Mouse (Mus musculus): Measurements from ENCODE around the gene Rpl3l. TPM values are rescaled to one million over a fixed set of nuclear protein-coding genes. Genes with fewer than 3 reads are reported as not detected.

Gene Rpl3l
- not detected in 2 replicates for polyA plus RNA-seq (2015; fragmentation: Nextera tagmentation; extraction: Ambion mirVana)

GRCm38 (mm10) chr17:24727618-24728017 is at the start of gene Rpl3l:
Gene Rpl3l (plus strand): TSS chr17:24727820.
- peaks cover 1% of the 10 kb centered on the region; the same call in 1 of the 2 replicates for H3K36me3 ChIP-seq
- WGBS: 60% methylated on average over 2 of the region's 2 CpGs
- H3K9ac ChIP-seq: no peak within 1 kb of the TSS
- H3K4me1 ChIP-seq: peaks cover 10% of the 10 kb centered on the region
- H3K4me2 ChIP-seq: no peak within 1 kb of the TSS
- no peak for ATAC-seq (replicated peaks; ENCODE audit: low FRiP score)
- no peaks in the 10 kb centered on the region for H3K27me3 ChIP-seq
- H3K9me3 ChIP-seq (replicated peaks): no peaks in the 10 kb centered on the region
- no peak within 1 kb of the TSS for H3K4me3 ChIP-seq (replicated peaks)
- no peak within 1 kb of the TSS for H3K27ac ChIP-seq

- Histone ChIP-seq H3K27ac (no peak overlapping the region), H3K9me3 (replicated peaks) (no peaks in the 10 kb centered on the region), H3K27me3 (peaks cover 49% of the 10 kb centered on the region), H3K9ac (no peak overlapping the region), H3K4me2 (peak overlapping the region; percentile 42), H3K36me3 (peaks cover 13% of the 10 kb centered on the region), H3K4me1 (peaks cover 25% of the 10 kb centered on the region), H3K4me3 (replicated peaks) (peak overlapping the region; percentile 11)
- ATAC-seq (replicated peaks; ENCODE audit: low FRiP score): no peak; the same call in 1 of the 2 replicates
- WGBS: 30% methylated on average over 16 of the region's 16 CpGs
Observed at GRCm38 (mm10) chr17:24686514-24686913, 41.1 kb upstream of the Rpl3l start.

- H3K4me2 ChIP-seq: peak overlapping the region; percentile 63
- peak overlapping the region; percentile 21; the same call in 1 of the 2 replicates for H3K9ac ChIP-seq
- H3K27me3 ChIP-seq: peaks cover 51% of the 10 kb centered on the region
- under 1% methylated on average over 25 of the region's 25 CpGs for WGBS
- H3K4me1 ChIP-seq: peaks cover 25% of the 10 kb centered on the region
- ATAC-seq (replicated peaks; ENCODE audit: low FRiP score): peak; percentile 76
- H3K27ac ChIP-seq: no peak overlapping the region
- H3K36me3 ChIP-seq: peaks cover 9% of the 10 kb centered on the region
- peak overlapping the region; percentile 40 for H3K4me3 ChIP-seq (replicated peaks)
- H3K9me3 ChIP-seq (replicated peaks): no peaks in the 10 kb centered on the region
Observed at GRCm38 (mm10) chr17:24687146-24687595, 40.4 kb upstream of the Rpl3l start.

GRCm38 (mm10) chr17:24687599-24687998 is 40.0 kb upstream of the Rpl3l start:
- Histone ChIP-seq H3K4me1 (peaks cover 25% of the 10 kb centered on the region), H3K36me3 (peaks cover 9% of the 10 kb centered on the region), H3K27ac (no peak overlapping the region), H3K4me2 (peak overlapping the region; percentile 63), H3K27me3 (peaks cover 53% of the 10 kb centered on the region), H3K9ac (peak overlapping the region; percentile 21; the same call in 1 of the 2 replicates), H3K9me3 (replicated peaks) (no peaks in the 10 kb centered on the region), H3K4me3 (replicated peaks) (peak overlapping the region; percentile 40)
- no peak; the same call in 1 of the 2 replicates for ATAC-seq (replicated peaks; ENCODE audit: low FRiP score)
- 19% methylated on average over 23 of the region's 23 CpGs for WGBS

GRCm38 (mm10) chr17:24689251-24690081 is 38.2 kb upstream of the Rpl3l start, which contains the start of gene Syngr3:
Gene Syngr3 (minus strand): TSS chr17:24689955.
- Histone ChIP-seq H3K27me3 (peaks cover 53% of the 10 kb centered on the region), H3K4me3 (replicated peaks) (peak within 1 kb of the TSS; percentile 60), H3K36me3 (peaks cover 19% of the 10 kb centered on the region), H3K4me1 (peaks cover 30% of the 10 kb centered on the region), H3K4me2 (peak within 1 kb of the TSS; percentile 97), H3K9me3 (replicated peaks) (no peaks in the 10 kb centered on the region), H3K27ac (no peak within 1 kb of the TSS), H3K9ac (peak within 1 kb of the TSS; percentile 43)
- 1% methylated on average over 54 of the region's 55 CpGs for WGBS
- peak; percentile 37; the same call in 1 of the 2 replicates for ATAC-seq (replicated peaks; ENCODE audit: low FRiP score)

- H3K27ac ChIP-seq: no peak overlapping the region
- peaks cover 42% of the 10 kb centered on the region for H3K4me1 ChIP-seq
- H3K27me3 ChIP-seq: peaks cover 46% of the 10 kb centered on the region
- no peaks in the 10 kb centered on the region for H3K9me3 ChIP-seq (replicated peaks)
- H3K4me2 ChIP-seq: no peak overlapping the region
- ATAC-seq (replicated peaks; ENCODE audit: low FRiP score): no peak
- 88% methylated on average over 5 of the region's 5 CpGs for WGBS
- H3K36me3 ChIP-seq: peaks cover 19% of the 10 kb centered on the region
- no peak overlapping the region for H3K9ac ChIP-seq
- H3K4me3 ChIP-seq (replicated peaks): no peak overlapping the region
Observed at GRCm38 (mm10) chr17:24692385-24692784, 35.2 kb upstream of the Rpl3l start.

GRCm38 (mm10) chr17:24695326-24696010 is 32.2 kb upstream of the Rpl3l start:
- Histone ChIP-seq H3K27me3 (peaks cover 15% of the 10 kb centered on the region), H3K9ac (peak overlapping the region; percentile 86), H3K27ac (peak overlapping the region; percentile 91), H3K4me2 (peak overlapping the region; percentile 91), H3K36me3 (peaks cover 34% of the 10 kb centered on the region), H3K4me3 (replicated peaks) (peak overlapping the region; percentile 85), H3K9me3 (replicated peaks) (no peaks in the 10 kb centered on the region), H3K4me1 (peaks cover 39% of the 10 kb centered on the region)
- 4% methylated on average over 51 of the region's 51 CpGs for WGBS
- ATAC-seq (replicated peaks; ENCODE audit: low FRiP score): no peak; the same call in 1 of the 2 replicates

- peak within 1 kb of the TSS; percentile 91 for H3K27ac ChIP-seq
- H3K4me3 ChIP-seq (replicated peaks): peak within 1 kb of the TSS; percentile 85
- WGBS: under 1% methylated on average over 76 of the region's 76 CpGs
- peaks cover 8% of the 10 kb centered on the region for H3K27me3 ChIP-seq
- H3K4me2 ChIP-seq: peak within 1 kb of the TSS; percentile 91
- H3K4me1 ChIP-seq: peaks cover 39% of the 10 kb centered on the region
- peak within 1 kb of the TSS; percentile 86 for H3K9ac ChIP-seq
- peak; percentile 94 for ATAC-seq (replicated peaks; ENCODE audit: low FRiP score)
- H3K36me3 ChIP-seq: peaks cover 40% of the 10 kb centered on the region
- no peaks in the 10 kb centered on the region for H3K9me3 ChIP-seq (replicated peaks)
Observed at GRCm38 (mm10) chr17:24696011-24696697, 31.5 kb upstream of the Rpl3l start, which contains the start of the genes Gfer and Noxo1. Gene Gfer (minus strand): TSS chr17:24696156. Gene Noxo1 (plus strand): TSS chr17:24696234.

- Histone ChIP-seq H3K4me3 (replicated peaks) (no peak overlapping the region), H3K4me2 (no peak overlapping the region), H3K4me1 (peaks cover 39% of the 10 kb centered on the region), H3K36me3 (peaks cover 47% of the 10 kb centered on the region), H3K27ac (no peak overlapping the region), H3K9ac (no peak overlapping the region), H3K27me3 (no peaks in the 10 kb centered on the region), H3K9me3 (replicated peaks) (no peaks in the 10 kb centered on the region)
- WGBS: 21% methylated on average over 5 of the region's 5 CpGs
- ATAC-seq (replicated peaks; ENCODE audit: low FRiP score): no peak
Observed at GRCm38 (mm10) chr17:24697985-24698384, 29.6 kb upstream of the Rpl3l start.

GRCm38 (mm10) chr17:24698715-24699114 is 28.9 kb upstream of the Rpl3l start:
- Histone ChIP-seq H3K4me1 (peaks cover 39% of the 10 kb centered on the region), H3K27me3 (no peaks in the 10 kb centered on the region), H3K4me2 (no peak overlapping the region), H3K4me3 (replicated peaks) (no peak overlapping the region), H3K9me3 (replicated peaks) (no peaks in the 10 kb centered on the region), H3K27ac (no peak overlapping the region), H3K36me3 (peaks cover 49% of the 10 kb centered on the region), H3K9ac (no peak overlapping the region)
- WGBS: 69% methylated on average over 9 of the region's 9 CpGs
- ATAC-seq (replicated peaks; ENCODE audit: low FRiP score): no peak

GRCm38 (mm10) chr17:24699473-24699872 is 28.1 kb upstream of the Rpl3l start:
- H3K9ac ChIP-seq: no peak overlapping the region
- peaks cover 35% of the 10 kb centered on the region for H3K4me1 ChIP-seq
- H3K36me3 ChIP-seq: peaks cover 53% of the 10 kb centered on the region
- H3K27ac ChIP-seq: no peak overlapping the region
- H3K4me2 ChIP-seq: no peak overlapping the region
- 83% methylated on average over 2 of the region's 2 CpGs for WGBS
- no peaks in the 10 kb centered on the region for H3K9me3 ChIP-seq (replicated peaks)
- no peaks in the 10 kb centered on the region for H3K27me3 ChIP-seq
- no peak for ATAC-seq (replicated peaks; ENCODE audit: low FRiP score)
- no peak overlapping the region for H3K4me3 ChIP-seq (replicated peaks)
